19 mouse cellular contexts compared by ENCODE assay signal in genomic region chr9:90713685-90714084, GRCm38 (mm10).
A peak's percentile ranks its signal among the peaks of the same experiment; 100 is the strongest.
DNase-seq lines count a peak whose midpoint lies in the region; ATAC-seq and TF ChIP-seq lines count a peak whose summit lies in the region.
"Had no signal": no experiment of that assay in that cellular context is flagged by ENCODE, and none has a peak within 500 bp of the region (broad histone marks: within the 10 kb centered on the region; RNA-seq: fewer than 3 reads in every experiment).

No protein-coding gene starts in this region.

- H3K4me3 ChIP-seq in forebrain, embryonic 13.5 days, result no peak overlapping the region
- H3K4me3 ChIP-seq in forebrain, embryonic 11.5 days (ENCODE audit: low read depth, low read length), result no peak overlapping the region
- H3K4me3 ChIP-seq in hindbrain, postnatal 0 days (ENCODE audit: low read length), result no peak overlapping the region
- H3K4me3 ChIP-seq in hindbrain, embryonic 12.5 days, result no peak overlapping the region
- no peak overlapping the region for H3K4me3 ChIP-seq in midbrain, postnatal 0 days (ENCODE audit: low read depth, low read length)
- no peak overlapping the region for H3K4me3 ChIP-seq in midbrain, embryonic 10.5 days
- H3K4me3 ChIP-seq: embryonic facial prominence, embryonic 13.5 days; heart, embryonic 15.5 days; hindbrain, embryonic 15.5 days; limb, embryonic 13.5 days had no signal

- no peak for DNase-seq in forebrain, embryonic 11.5 days (ENCODE audit: low spot score)
- DNase-seq in hindbrain, postnatal 0 days (ENCODE audit: low spot score), result peak; percentile 70
- DNase-seq in midbrain, postnatal 0 days (ENCODE audit: low spot score), result peak; percentile 57
- no peak for DNase-seq in midbrain, embryonic 10.5 days (ENCODE audit: low spot score)
- no peak for DNase-seq in kidney, adult 18-20 months
- DNase-seq: adrenal gland, postnatal 25 days; cerebellum, adult 8-10 months; gastrocnemius, postnatal 25 days; lung, postnatal 14 days; retina, postnatal 1 day; thymus, postnatal 14 days had no signal

- H3K27ac ChIP-seq in forebrain, embryonic 13.5 days, result no peak overlapping the region
- H3K27ac ChIP-seq in forebrain, embryonic 11.5 days (ENCODE audit: low read depth, low read length), result no peak overlapping the region
- H3K27ac ChIP-seq in hindbrain, postnatal 0 days, result no peak overlapping the region
- H3K27ac ChIP-seq in hindbrain, embryonic 12.5 days, result no peak overlapping the region
- H3K27ac ChIP-seq in midbrain, postnatal 0 days (ENCODE audit: low read depth, low read length), result no peak overlapping the region
- H3K27ac ChIP-seq in midbrain, embryonic 10.5 days (replicated peaks), result no peak overlapping the region
- H3K27ac ChIP-seq: embryonic facial prominence, embryonic 13.5 days; heart, embryonic 15.5 days; hindbrain, embryonic 15.5 days; limb, embryonic 13.5 days; liver, embryonic 14.5 days had no signal

- H3K9ac ChIP-seq in forebrain, embryonic 13.5 days, result no peak overlapping the region
- no peak overlapping the region for H3K9ac ChIP-seq in forebrain, embryonic 11.5 days (ENCODE audit: low read length)
- no peak overlapping the region for H3K9ac ChIP-seq in hindbrain, postnatal 0 days (replicated peaks; ENCODE audit: low read length)
- no peak overlapping the region for H3K9ac ChIP-seq in hindbrain, embryonic 12.5 days
- no peak overlapping the region for H3K9ac ChIP-seq in midbrain, postnatal 0 days (replicated peaks; ENCODE audit: low read length, poor library complexity, severe bottlenecking)
- H3K9ac ChIP-seq: embryonic facial prominence, embryonic 13.5 days; heart, embryonic 15.5 days; hindbrain, embryonic 15.5 days; limb, embryonic 13.5 days; liver, embryonic 14.5 days had no signal

- no peaks in the 10 kb centered on the region for H3K27me3 ChIP-seq in forebrain, embryonic 13.5 days
- H3K27me3 ChIP-seq in forebrain, embryonic 11.5 days (ENCODE audit: control insufficient read depth, insufficient read depth, low read length), result no peaks in the 10 kb centered on the region
- H3K27me3 ChIP-seq in hindbrain, postnatal 0 days (ENCODE audit: insufficient read depth, low read length), result no peaks in the 10 kb centered on the region
- H3K27me3 ChIP-seq in hindbrain, embryonic 12.5 days, result peaks cover 3% of the 10 kb centered on the region; the same call in 1 of the 2 replicates
- no peaks in the 10 kb centered on the region for H3K27me3 ChIP-seq in midbrain, postnatal 0 days (ENCODE audit: insufficient read depth, low read length)
- peaks cover 5% of the 10 kb centered on the region; the same call in 1 of the 2 replicates for H3K27me3 ChIP-seq in midbrain, embryonic 10.5 days (ENCODE audit: low read depth, poor library complexity, severe bottlenecking)
- H3K27me3 ChIP-seq: embryonic facial prominence, embryonic 13.5 days; heart, embryonic 15.5 days; hindbrain, embryonic 15.5 days; limb, embryonic 13.5 days had no signal

- no peak overlapping the region for H3K4me2 ChIP-seq in forebrain, embryonic 13.5 days
- no peak overlapping the region for H3K4me2 ChIP-seq in forebrain, embryonic 11.5 days (ENCODE audit: low read depth, low read length, severe bottlenecking)
- H3K4me2 ChIP-seq in hindbrain, postnatal 0 days (ENCODE audit: low read depth, low read length), result no peak overlapping the region
- H3K4me2 ChIP-seq in hindbrain, embryonic 12.5 days (replicated peaks), result no peak overlapping the region
- no peak overlapping the region for H3K4me2 ChIP-seq in midbrain, postnatal 0 days (ENCODE audit: low read depth, low read length, poor library complexity, severe bottlenecking)
- H3K4me2 ChIP-seq: embryonic facial prominence, embryonic 13.5 days; heart, embryonic 15.5 days; hindbrain, embryonic 15.5 days; limb, embryonic 13.5 days had no signal

- no peak for TF ChIP-seq CTCF in hindbrain, postnatal 0 days (IDR thresholded peaks at IDR 0.05; ENCODE audit: low read depth)
- no peak for TF ChIP-seq CTCF in midbrain, postnatal 0 days (IDR thresholded peaks at IDR 0.05)

- no peaks in the 10 kb centered on the region for H3K9me3 ChIP-seq in forebrain, embryonic 13.5 days (replicated peaks)
- no peaks in the 10 kb centered on the region for H3K9me3 ChIP-seq in forebrain, embryonic 11.5 days (ENCODE audit: control insufficient read depth, low read length)
- no peaks in the 10 kb centered on the region for H3K9me3 ChIP-seq in hindbrain, postnatal 0 days (ENCODE audit: low read length)
- H3K9me3 ChIP-seq in hindbrain, embryonic 12.5 days (replicated peaks), result 0 out of 2 replicates have a peak, but pooled peaks cover 2% of the 10 kb centered on the region
- 0 out of 2 replicates have a peak, but pooled peaks cover 4% of the 10 kb centered on the region for H3K9me3 ChIP-seq in midbrain, postnatal 0 days (ENCODE audit: low read length)
- no peaks in the 10 kb centered on the region; the same call in 1 of the 2 replicates for H3K9me3 ChIP-seq in midbrain, embryonic 10.5 days (replicated peaks)
- H3K9me3 ChIP-seq: embryonic facial prominence, embryonic 13.5 days; heart, embryonic 15.5 days; hindbrain, embryonic 15.5 days; limb, embryonic 13.5 days had no signal

- H3K36me3 ChIP-seq in forebrain, embryonic 13.5 days (ENCODE audit: poor library complexity, severe bottlenecking), result no peaks in the 10 kb centered on the region
- H3K36me3 ChIP-seq in forebrain, embryonic 11.5 days (ENCODE audit: control insufficient read depth, insufficient read depth, low read length), result no peaks in the 10 kb centered on the region
- H3K36me3 ChIP-seq in hindbrain, postnatal 0 days (ENCODE audit: insufficient read depth, low read length), result no peaks in the 10 kb centered on the region
- H3K36me3 ChIP-seq in hindbrain, embryonic 12.5 days, result no peaks in the 10 kb centered on the region
- no peaks in the 10 kb centered on the region for H3K36me3 ChIP-seq in midbrain, postnatal 0 days (ENCODE audit: insufficient read depth, low read length)
- no peaks in the 10 kb centered on the region for H3K36me3 ChIP-seq in midbrain, embryonic 10.5 days
- H3K36me3 ChIP-seq: embryonic facial prominence, embryonic 13.5 days; heart, embryonic 15.5 days; hindbrain, embryonic 15.5 days; limb, embryonic 13.5 days had no signal

- whole genome bisulfite sequencing in forebrain, embryonic 13.5 days, result 20% methylated on average over 2 of the region's 2 CpGs
- 59% methylated on average over 2 of the region's 2 CpGs for WGBS in forebrain, embryonic 11.5 days
- 19% methylated on average over 2 of the region's 2 CpGs for WGBS in hindbrain, postnatal 0 days
- WGBS in hindbrain, embryonic 12.5 days, result 70% methylated on average over 2 of the region's 2 CpGs
- 31% methylated on average over 2 of the region's 2 CpGs for WGBS in midbrain, postnatal 0 days
- 72% methylated on average over 2 of the region's 2 CpGs for WGBS in midbrain, embryonic 10.5 days

- 0 out of 2 replicates have a peak, but pooled peaks cover 4% of the 10 kb centered on the region for H3K4me1 ChIP-seq in forebrain, embryonic 13.5 days
- H3K4me1 ChIP-seq in forebrain, embryonic 11.5 days (replicated peaks; ENCODE audit: control insufficient read depth, insufficient read depth, low read length), result no peaks in the 10 kb centered on the region
- no peaks in the 10 kb centered on the region for H3K4me1 ChIP-seq in hindbrain, postnatal 0 days (ENCODE audit: insufficient read depth, low read length)
- no peaks in the 10 kb centered on the region for H3K4me1 ChIP-seq in hindbrain, embryonic 12.5 days
- H3K4me1 ChIP-seq in midbrain, postnatal 0 days (ENCODE audit: insufficient read depth, low read length), result no peaks in the 10 kb centered on the region
- H3K4me1 ChIP-seq in midbrain, embryonic 10.5 days, result no peaks in the 10 kb centered on the region
- H3K4me1 ChIP-seq: embryonic facial prominence, embryonic 13.5 days; heart, embryonic 15.5 days; hindbrain, embryonic 15.5 days; limb, embryonic 13.5 days had no signal

- ATAC-seq in forebrain, embryonic 13.5 days, result peak; percentile 45; the same call in 1 of the 2 replicates
- no peak for ATAC-seq in forebrain, embryonic 11.5 days (replicated peaks; ENCODE audit: low FRiP score)
- ATAC-seq in hindbrain, postnatal 0 days, result no peak
- ATAC-seq in hindbrain, embryonic 12.5 days (ENCODE audit: low FRiP score), result no peak
- no peak for ATAC-seq in midbrain, postnatal 0 days (ENCODE audit: low FRiP score)
- ATAC-seq: intestine, postnatal 0 days had no signal

Comparison
In these comparisons a context has a peak if more than half of its experiments do, and no peak if none do; other contexts are left out.
1. DNase-seq: peak in hindbrain, postnatal 0 days (single experiment) and midbrain, postnatal 0 days (single experiment); none in forebrain, embryonic 11.5 days (single experiment), midbrain, embryonic 10.5 days (single experiment) and kidney, adult 18-20 months (single experiment).